Mouse (Mus musculus): ENCODE results near the gene Bfar.

DNA sequence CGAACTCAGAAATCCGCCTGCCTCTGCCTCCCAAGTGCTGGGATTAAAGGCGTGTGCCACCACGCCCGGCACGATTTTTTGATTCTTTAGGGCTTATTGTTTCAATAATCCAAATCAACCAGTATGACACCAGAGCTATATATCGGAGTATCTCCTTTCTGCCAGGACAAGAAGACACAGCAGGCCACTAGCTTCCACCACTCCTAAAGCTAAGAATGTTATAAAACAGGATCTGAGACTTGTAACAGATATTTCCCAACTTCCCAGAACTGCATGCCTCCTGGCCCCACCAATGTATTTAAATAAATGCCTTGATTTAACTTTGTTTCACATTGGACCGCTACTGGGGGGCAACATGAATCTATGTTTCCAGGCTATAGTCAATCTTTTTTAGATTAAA, 76.0 kb downstream of the Bfar start:
- TF ChIP-seq POLR2A (IDR thresholded peaks at IDR 0.05; ENCODE audit: borderline replicate concordance, control insufficient read depth, low read depth, low read length) (no peak), CTCF (IDR thresholded peaks at IDR 0.05; ENCODE audit: control insufficient read depth, insufficient read depth, low read length) (no peak)

All from bone marrow, adult 2 months (tissue).